Mouse (Mus musculus) C2C12 (cell line): ENCODE results near the gene Cox6a2. TPM values are rescaled to one million over a fixed set of nuclear protein-coding genes. Genes with fewer than 3 reads are reported as not detected.
"Not testable (repeated sequence)": the region's sequence is repeated elsewhere in the genome, so short reads cannot be mapped to it uniquely, and the experiment has no call there.

Experiments used
- H3K27me3 ChIP-seq: one replicate; pipeline ENCODE4 v1.6.1; 2011; ENCODE audit not compliant: control insufficient read depth, insufficient read depth, insufficient read length
- H3K36me3 ChIP-seq: one replicate; pipeline ENCODE4 v1.6.1; 2011; ENCODE audit not compliant: control insufficient read depth, insufficient read depth
- H3K4me3 ChIP-seq: one replicate; pipeline ENCODE4 v1.5.1; 2011; ENCODE audit warnings: mild to moderate bottlenecking, control low read depth; ENCODE audit not compliant: poor library complexity, insufficient read depth, severe bottlenecking
- H3K79me2 ChIP-seq: one replicate; pipeline ENCODE4 v1.6.1; 2011; ENCODE audit not compliant: control insufficient read depth, insufficient read depth
- H3K79me3 ChIP-seq: one replicate; pipeline ENCODE4 v1.6.1; 2011; ENCODE audit warnings: low read depth, control low read depth
- H3ac ChIP-seq: one replicate; pipeline ENCODE3; 2011; ENCODE audit warnings: low read depth; ENCODE audit not compliant: control insufficient read depth, insufficient read length
- CEBPB ChIP-seq: IDR thresholded peaks from one replicate; pipeline ENCODE4 v1.6.1; 2011; ENCODE audit warnings: low read depth, mild to moderate bottlenecking, control low read depth, moderate library complexity
- CTCF ChIP-seq: IDR thresholded peaks from one replicate; pipeline ENCODE4 v1.5.1; 2011; ENCODE audit not compliant: control insufficient read depth, insufficient read depth, insufficient read length
- FOSL1 ChIP-seq: IDR thresholded peaks from one replicate; pipeline ENCODE4 v1.8.0; 2011; ENCODE audit warnings: mild to moderate bottlenecking, low read length; ENCODE audit not compliant: poor library complexity, insufficient read depth, severe bottlenecking
- MAX ChIP-seq: IDR thresholded peaks from one replicate; pipeline ENCODE4 v1.6.1; 2011; ENCODE audit warnings: mild to moderate bottlenecking, control low read depth
- MYOD1 ChIP-seq: IDR thresholded peaks from one replicate; pipeline ENCODE4 v1.6.1; 2011; ENCODE audit warnings: low read depth; ENCODE audit not compliant: control insufficient read depth, insufficient read length
- MYOG ChIP-seq: IDR thresholded peaks from one replicate; pipeline ENCODE4 v1.6.1; 2011; ENCODE audit not compliant: control insufficient read depth, insufficient read length; ENCODE audit errors: extremely low read depth
- USF1 ChIP-seq: IDR thresholded peaks from one replicate; pipeline ENCODE4 v1.6.1; 2011; ENCODE audit warnings: low read depth, mild to moderate bottlenecking, control low read depth, moderate library complexity
- polyA plus RNA-seq: library from polyadenylated mRNA; unstranded; fragments of >200 nt; fragmentation: generic; extraction: Trizol; gene quantifications from one replicate; pipeline ENCODE4 v1.2.1, GENCODE M21; 2012; ENCODE audit warnings: missing spikeins

Cox6a2 gene
- polyA plus RNA-seq, 1 experiment: 1.9 TPM

DNA sequence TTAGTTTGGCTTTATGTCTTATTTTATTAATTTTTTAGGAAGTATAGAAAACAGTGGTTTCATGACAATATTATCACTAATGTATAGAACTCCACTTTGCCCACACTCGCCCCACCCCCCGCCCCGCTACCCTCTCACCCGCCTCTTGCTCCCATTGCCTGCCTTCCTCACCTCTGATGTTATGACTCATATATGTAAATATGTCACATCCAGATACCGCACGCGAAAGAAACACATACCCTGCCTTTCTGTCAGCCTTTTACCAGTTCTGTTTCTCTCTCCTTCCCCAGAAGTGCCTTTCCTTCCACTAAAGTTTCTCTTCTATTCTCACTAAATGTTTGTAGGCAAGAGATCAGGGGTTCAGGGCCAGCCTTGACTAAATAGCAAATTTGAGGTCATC lies 39.8 kb downstream of the Cox6a2 start:
- no peaks in the 10 kb centered on the region for H3K36me3 ChIP-seq
- H3K27me3 ChIP-seq: peaks cover 3% of the 10 kb centered on the region
- H3K79me3 ChIP-seq: no peaks in the 10 kb centered on the region
- H3ac ChIP-seq: no peak overlapping the region
- no peaks in the 10 kb centered on the region for H3K79me2 ChIP-seq
- TF ChIP-seq MAX (no peak), MYOD1 (no peak), FOSL1 (no peak), USF1 (no peak)
- no peak overlapping the region for H3K4me3 ChIP-seq

DNA sequence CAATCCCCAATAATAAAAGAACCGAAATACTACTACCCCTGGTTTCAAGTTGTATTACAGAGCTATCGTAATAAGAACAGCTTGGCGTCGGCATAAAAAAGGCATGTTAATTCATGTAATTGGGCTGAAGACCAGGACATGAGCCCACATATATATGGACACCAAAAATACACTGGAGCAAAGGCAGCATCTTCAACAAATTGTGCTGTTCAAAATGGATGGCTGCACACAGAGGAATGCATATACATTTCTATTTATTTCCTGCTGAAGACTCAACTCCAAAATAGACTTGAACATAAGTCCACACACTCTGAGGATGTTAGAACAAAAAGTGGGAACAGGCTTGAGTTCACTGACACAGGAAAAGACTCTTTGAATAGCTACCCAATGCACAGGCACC lies 42.2 kb downstream of the Cox6a2 start:
- no peak overlapping the region for H3ac ChIP-seq
- H3K27me3 ChIP-seq: peaks cover 3% of the 10 kb centered on the region
- no peaks in the 10 kb centered on the region for H3K79me2 ChIP-seq
- H3K79me3 ChIP-seq: no peaks in the 10 kb centered on the region
- H3K4me3 ChIP-seq: no peak overlapping the region
- no peaks in the 10 kb centered on the region for H3K36me3 ChIP-seq
- TF ChIP-seq USF1 (no peak), CTCF (no peak), MYOG (no peak), FOSL1 (no peak), CEBPB (no peak), MAX (no peak), MYOD1 (no peak)

DNA sequence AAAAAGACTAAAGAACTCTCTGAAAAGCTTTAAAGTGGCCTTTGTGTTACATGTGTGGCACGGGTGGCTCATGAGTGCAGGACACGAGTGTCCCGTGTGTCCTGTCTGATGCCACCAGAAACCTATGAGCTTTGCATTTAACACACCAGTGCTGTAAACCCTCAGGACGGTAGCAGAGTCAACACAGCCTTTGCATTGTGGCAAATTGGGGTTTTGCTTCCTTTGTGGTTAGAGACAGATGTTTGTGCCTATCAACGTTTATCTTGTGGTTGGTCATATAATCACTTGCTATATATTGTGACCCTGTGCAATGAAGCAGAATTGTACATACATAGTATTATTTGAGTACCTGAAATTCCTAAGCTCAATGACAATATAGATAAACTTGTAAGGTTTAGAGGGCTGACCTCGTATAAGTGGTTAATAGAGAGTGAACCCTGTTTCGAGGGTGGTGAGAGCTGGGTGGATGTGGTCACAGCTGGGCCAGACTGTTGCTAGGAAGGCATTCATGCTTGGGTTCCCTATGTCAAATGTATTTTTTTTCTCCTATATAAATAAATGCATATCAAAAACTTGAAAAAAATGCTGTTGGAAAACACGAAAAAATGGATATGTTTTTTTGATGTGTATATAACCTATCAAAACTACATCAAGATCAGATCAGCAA lies 47.4 kb downstream of the Cox6a2 start:
- H3K36me3 ChIP-seq, H3K4me3 ChIP-seq, H3ac ChIP-seq, H3K79me2 ChIP-seq, H3K27me3 ChIP-seq, H3K79me3 ChIP-seq: not testable (repeated sequence)

Other genes with a start within 250 kb of the Cox6a2 start
- 468 TPM for gene Fus, start 238.9 kb downstream of the Cox6a2 start, polyA plus RNA-seq
- gene Pycard, start 212.5 kb downstream of the Cox6a2 start, polyA plus RNA-seq: 0.16 TPM
- gene Trim72, start 202.4 kb downstream of the Cox6a2 start, polyA plus RNA-seq: 0.83 TPM
- not detected for gene Itgam, start 143.7 kb downstream of the Cox6a2 start, polyA plus RNA-seq
- not detected for gene Gm49368, start 143.7 kb downstream of the Cox6a2 start, polyA plus RNA-seq
- gene Itgax, start 76.8 kb downstream of the Cox6a2 start, polyA plus RNA-seq: not detected
- not detected for gene Itgad, start 52.0 kb downstream of the Cox6a2 start, polyA plus RNA-seq
- gene Armc5, start 31.0 kb upstream of the Cox6a2 start, polyA plus RNA-seq: 16.7 TPM
- 2.1 TPM for gene 9130023H24Rik, start 31.6 kb upstream of the Cox6a2 start, polyA plus RNA-seq
- 110 TPM for gene Tgfb1i1, start 40.4 kb upstream of the Cox6a2 start, polyA plus RNA-seq
- not detected for gene Slc5a2, start 59.3 kb upstream of the Cox6a2 start, polyA plus RNA-seq
- 13.3 TPM for gene BC017158, start 91.8 kb upstream of the Cox6a2 start, polyA plus RNA-seq
- gene Rgs10, start 212.4 kb upstream of the Cox6a2 start, polyA plus RNA-seq: 12.9 TPM